Mouse (Mus musculus) lung, embryonic 14.5 days (tissue): ENCODE data around the gene Maff. TPM values are rescaled to one million over a fixed set of nuclear protein-coding genes. Genes with fewer than 3 reads are reported as not detected.

Experiments
- ATAC-seq: fragments of 200-750 bp; cut with Nextera tagmentation; 2 replicates; pipeline ENCODE4 v1.8.0; 2017; ENCODE audit warnings: mild to moderate bottlenecking, moderate TSS enrichment, moderate library complexity; ENCODE audit not compliant: insufficient read depth
- DNase-seq: peaks from one replicate; pipeline ENCODE4 v3.0.0-alpha.2; 2015
- H3K27ac ChIP-seq: fragments of 300-500 bp; sonication (generic); 2 replicates; pipeline ENCODE4 v1.5.1; 2014; ENCODE audit warnings: low read depth, mild to moderate bottlenecking, moderate library complexity
- H3K27me3 ChIP-seq: fragments of 300-500 bp; sonication (generic); 2 replicates; pipeline ENCODE4 v1.6.1; 2014; ENCODE audit warnings: low read length, control low read depth; ENCODE audit not compliant: insufficient read depth
- H3K36me3 ChIP-seq: fragments of 300-500 bp; sonication (generic); 2 replicates; pipeline ENCODE4 v1.6.1; 2014; ENCODE audit warnings: control low read depth; ENCODE audit not compliant: insufficient read depth
- H3K4me1 ChIP-seq: fragments of 300-500 bp; sonication (generic); 2 replicates; pipeline ENCODE4 v1.6.1; 2014; ENCODE audit warnings: antibody characterized with exemption, control low read depth; ENCODE audit not compliant: insufficient read depth
- H3K4me2 ChIP-seq: fragments of 300-500 bp; sonication (generic); 2 replicates; pipeline ENCODE4 v1.6.1; 2014; ENCODE audit warnings: mild to moderate bottlenecking
- H3K4me3 ChIP-seq: fragments of 300-500 bp; sonication (generic); 2 replicates; pipeline ENCODE4 v1.5.1; 2014; ENCODE audit warnings: low read depth, low read length
- H3K9ac ChIP-seq: fragments of 300-500 bp; sonication (generic); 2 replicates; pipeline ENCODE4 v1.6.1; 2014
- H3K9me3 ChIP-seq: fragments of 300-500 bp; sonication (generic); 2 replicates; pipeline ENCODE4 v1.6.1; 2016; ENCODE audit warnings: low read depth, low read length, control low read depth
- CTCF ChIP-seq: IDR thresholded peaks from 2 replicates; pipeline ENCODE4 v1.5.1; 2016; ENCODE audit warnings: antibody characterized with exemption, low read depth
- WGBS: fragments of 180-500 bp; shearing (Covaris S2); extraction: QIAGEN DNeasy Blood & Tissue Kit; methylation state at CpG from one replicate; pipeline ENCODE4 v1.1.7; 2014; 5-methylcytosine and 5-hydroxymethylcytosine counted together
- polyA plus RNA-seq: library from polyadenylated mRNA; unstranded; fragments of >200 nt; fragmentation: Nextera tagmentation; extraction: Ambion mirVana; gene quantifications from 2 replicates; pipeline ENCODE4 v1.2.1, GENCODE M21; 2014

Maff gene
- polyA plus RNA-seq, 1 experiment from 2014 or later: 3.3 TPM

GRCm38 (mm10) chr15:79356481-79356880, 10.1 kb downstream of the Maff start:
- peaks cover 7% of the 10 kb centered on the region for H3K36me3 ChIP-seq
- no peaks in the 10 kb centered on the region for H3K27me3 ChIP-seq
- peak overlapping the region; percentile 99 for H3K4me2 ChIP-seq
- no peak overlapping the region for H3K27ac ChIP-seq
- 71% methylated on average over 8 of the region's 8 CpGs for WGBS
- no peaks in the 10 kb centered on the region for H3K9me3 ChIP-seq
- DNase-seq (no peak), ATAC-seq (no peak)
- H3K9ac ChIP-seq: no peak overlapping the region
- H3K4me3 ChIP-seq: peak overlapping the region; percentile 49
- no peak for TF ChIP-seq CTCF
- peaks cover 39% of the 10 kb centered on the region for H3K4me1 ChIP-seq

- H3K27ac ChIP-seq: peak overlapping the region; percentile 77
- peak overlapping the region; percentile 67 for H3K9ac ChIP-seq
- WGBS: under 1% methylated on average over 77 of the region's 77 CpGs
- peaks cover 36% of the 10 kb centered on the region for H3K4me1 ChIP-seq
- peaks cover 15% of the 10 kb centered on the region for H3K36me3 ChIP-seq
- H3K9me3 ChIP-seq: no peaks in the 10 kb centered on the region
- H3K4me2 ChIP-seq: peak overlapping the region; percentile 99
- ATAC-seq (peak; percentile 79), DNase-seq (peak; percentile 90)
- peak overlapping the region; percentile 49 for H3K4me3 ChIP-seq
- H3K27me3 ChIP-seq: no peaks in the 10 kb centered on the region
- TF ChIP-seq CTCF: peak; percentile 24; the same call in 1 of the 2 replicates
These were observed 10.9 kb downstream of the Maff start for GRCm38 (mm10) chr15:79357036-79357911.

DNA sequence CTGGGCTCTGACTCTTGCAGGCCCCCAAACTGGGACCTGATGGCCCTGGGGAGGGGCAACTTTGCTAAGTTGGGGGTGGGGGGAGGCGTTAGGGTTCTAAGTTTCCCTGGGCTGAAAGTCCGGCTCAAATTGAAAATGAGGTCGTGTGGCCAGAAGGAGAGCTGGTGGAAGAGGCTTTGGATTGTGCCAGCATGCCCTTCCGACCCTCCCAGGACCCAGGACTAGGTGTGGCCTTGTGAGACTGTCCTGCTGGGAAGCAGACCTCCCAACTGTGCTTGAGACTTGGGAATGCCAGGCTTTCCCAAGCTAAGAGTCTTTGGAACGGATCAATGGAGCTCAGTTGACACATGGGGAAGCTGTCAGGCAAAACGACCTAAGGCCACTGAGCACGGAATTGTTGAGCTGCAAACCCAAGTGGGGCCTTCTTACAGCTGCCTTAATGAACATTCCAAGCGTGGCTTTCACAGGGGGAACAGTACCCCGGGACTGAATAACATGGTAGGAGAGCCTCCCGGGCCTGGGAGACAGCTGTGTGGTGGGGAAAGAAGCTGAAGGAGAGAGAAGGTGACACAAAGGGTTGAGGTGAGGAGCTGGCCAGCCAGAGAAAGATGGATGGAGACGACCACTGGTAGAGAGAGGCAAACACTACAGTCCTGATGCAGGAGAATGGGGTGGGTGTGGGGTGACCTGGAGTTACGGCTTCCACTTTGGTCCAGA, 11.7 kb downstream of the Maff start:
- WGBS: 25% methylated on average over 12 of the region's 12 CpGs

DNA sequence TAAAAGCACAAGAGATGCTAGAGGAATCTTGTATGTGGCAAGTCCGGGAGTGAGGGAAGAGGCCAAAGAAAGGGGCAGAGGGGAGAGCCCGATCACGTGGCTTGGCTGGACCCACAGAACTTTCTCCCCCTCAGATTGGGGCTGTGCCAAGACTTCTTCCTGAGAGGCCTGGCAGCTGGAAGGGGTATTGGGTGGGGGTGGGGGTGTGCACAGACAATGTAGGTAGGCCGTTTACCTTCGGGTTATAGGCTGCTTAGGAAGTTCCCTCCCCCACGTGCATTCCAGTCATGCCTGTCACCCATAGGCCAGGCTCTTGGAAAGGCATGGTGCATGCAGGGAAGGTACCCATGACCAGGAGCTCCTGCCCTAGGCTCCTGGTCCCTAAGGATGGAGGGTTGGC, 13.5 kb downstream of the Maff start:
- H3K9me3 ChIP-seq: no peaks in the 10 kb centered on the region
- no peaks in the 10 kb centered on the region for H3K27me3 ChIP-seq
- H3K4me3 ChIP-seq: no peak overlapping the region
- H3K4me2 ChIP-seq: peak overlapping the region; percentile 16; the same call in 1 of the 2 replicates
- H3K4me1 ChIP-seq: peaks cover 36% of the 10 kb centered on the region
- WGBS: 4% methylated on average over 6 of the region's 6 CpGs
- TF ChIP-seq CTCF: no peak
- peak; percentile 82 for DNase-seq
- ATAC-seq: peak; percentile 22; the same call in 1 of the 2 replicates
- H3K27ac ChIP-seq: peak overlapping the region; percentile 78
- H3K36me3 ChIP-seq: peaks cover 41% of the 10 kb centered on the region
- H3K9ac ChIP-seq: no peak overlapping the region

More for the DNA sequence above, 11.7 kb downstream of the Maff start:
- H3K9ac ChIP-seq: peak overlapping the region; percentile 15; the same call in 1 of the 2 replicates
- peak; percentile 37 for DNase-seq
- H3K27ac ChIP-seq: peak overlapping the region; percentile 81
- peaks cover 23% of the 10 kb centered on the region for H3K36me3 ChIP-seq
- H3K27me3 ChIP-seq: no peaks in the 10 kb centered on the region
- no peaks in the 10 kb centered on the region for H3K9me3 ChIP-seq
- peak overlapping the region; percentile 99 for H3K4me2 ChIP-seq
- H3K4me1 ChIP-seq: peaks cover 36% of the 10 kb centered on the region
- ATAC-seq: peak; percentile 38
- no peak for TF ChIP-seq CTCF
- peak overlapping the region; percentile 49 for H3K4me3 ChIP-seq

DNA sequence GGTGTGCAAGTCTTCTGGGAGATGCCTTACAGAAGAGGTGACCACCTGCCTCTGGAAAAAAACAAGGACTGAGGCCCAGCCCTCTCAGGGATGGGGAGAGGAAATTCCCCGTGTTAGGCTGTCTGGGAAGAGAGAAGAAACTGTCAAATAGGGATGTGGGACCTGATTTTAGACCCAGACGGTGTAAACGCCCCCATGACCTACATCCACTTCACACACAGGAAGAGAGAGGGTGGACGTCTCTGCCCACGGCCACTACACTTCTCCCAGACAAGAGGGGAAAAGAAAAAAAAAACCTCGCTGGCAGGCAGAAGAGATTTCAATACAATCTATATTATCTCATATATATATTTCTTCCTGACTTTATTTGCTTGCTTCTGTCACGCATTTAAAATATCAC, 13.9 kb downstream of the Maff start:
- 20% methylated on average over 7 of the region's 7 CpGs for WGBS
- no peak for ATAC-seq
- H3K36me3 ChIP-seq: peaks cover 45% of the 10 kb centered on the region

DNA sequence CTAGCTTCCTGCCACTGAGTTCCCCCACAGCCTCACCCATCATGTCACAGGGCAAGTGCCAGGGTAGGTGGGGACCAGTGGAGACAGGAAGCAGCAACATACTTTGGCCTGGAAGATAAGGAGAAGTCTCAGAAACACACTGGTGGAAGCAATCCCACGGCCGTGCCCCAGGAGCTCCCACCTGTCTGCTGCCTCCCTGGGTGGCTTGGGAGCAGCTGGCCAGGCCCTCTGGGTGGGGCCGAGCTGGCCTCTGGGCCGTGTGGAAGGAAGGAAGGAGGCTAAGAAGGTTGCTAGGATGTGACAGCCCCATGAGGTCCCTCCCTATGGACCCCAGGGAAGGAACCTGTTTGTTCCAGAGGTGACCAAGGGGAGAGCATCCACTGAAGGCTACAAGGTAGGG, 14.6 kb downstream of the Maff start:
- H3K27ac ChIP-seq: peak overlapping the region; percentile 70; the same call in 1 of the 2 replicates
- ATAC-seq: no peak
- no peaks in the 10 kb centered on the region for H3K9me3 ChIP-seq
- no peak for TF ChIP-seq CTCF
- DNase-seq: no peak
- H3K9ac ChIP-seq: no peak overlapping the region
- H3K4me3 ChIP-seq: no peak overlapping the region
- H3K4me1 ChIP-seq: peaks cover 36% of the 10 kb centered on the region
- peaks cover 51% of the 10 kb centered on the region for H3K36me3 ChIP-seq
- 47% methylated on average over 4 of the region's 4 CpGs for WGBS
- no peak overlapping the region for H3K4me2 ChIP-seq
- no peaks in the 10 kb centered on the region for H3K27me3 ChIP-seq

More for the DNA sequence above, 13.9 kb downstream of the Maff start:
- H3K9me3 ChIP-seq: no peaks in the 10 kb centered on the region
- no peaks in the 10 kb centered on the region for H3K27me3 ChIP-seq
- peaks cover 36% of the 10 kb centered on the region for H3K4me1 ChIP-seq
- no peak for TF ChIP-seq CTCF
- no peak overlapping the region for H3K9ac ChIP-seq
- peak overlapping the region; percentile 78 for H3K27ac ChIP-seq
- H3K4me2 ChIP-seq: peak overlapping the region; percentile 16; the same call in 1 of the 2 replicates
- no peak overlapping the region for H3K4me3 ChIP-seq
- DNase-seq: no peak

- Histone ChIP-seq H3K27me3 (no peaks in the 10 kb centered on the region), H3K9ac (no peak overlapping the region), H3K27ac (no peak overlapping the region)
These were observed 17.7 kb downstream of the Maff start for GRCm38 (mm10) chr15:79364120-79364519.

More at GRCm38 (mm10) chr15:79364120-79364519, 17.7 kb downstream of the Maff start:
- Histone ChIP-seq H3K4me2 (no peak overlapping the region), H3K9me3 (no peaks in the 10 kb centered on the region), H3K36me3 (peaks cover 72% of the 10 kb centered on the region), H3K4me1 (peaks cover 34% of the 10 kb centered on the region), H3K4me3 (no peak overlapping the region)
- ATAC-seq (no peak), DNase-seq (no peak)
- no peak for TF ChIP-seq CTCF
- 63% methylated on average over 6 of the region's 6 CpGs for WGBS
